Mouse (Mus musculus) kidney, adult 8-10 months (tissue): ENCODE data around the gene Lin28a.
A peak's percentile ranks its signal among the peaks of the same experiment; 100 is the strongest.
"Not testable (repeated sequence)": the region's sequence is repeated elsewhere in the genome, so short reads cannot be mapped to it uniquely, and the experiment has no call there.

Source experiments
- DNase-seq, 2 experiments: peaks; one replicate each; pipeline ENCODE4 v3.0.0; 2022

Gene Lin28a

GRCm38 (mm10) chr4:134018038-134018778 lies 433 bp downstream of the Lin28a start:
- DNase-seq: no peak

DNA sequence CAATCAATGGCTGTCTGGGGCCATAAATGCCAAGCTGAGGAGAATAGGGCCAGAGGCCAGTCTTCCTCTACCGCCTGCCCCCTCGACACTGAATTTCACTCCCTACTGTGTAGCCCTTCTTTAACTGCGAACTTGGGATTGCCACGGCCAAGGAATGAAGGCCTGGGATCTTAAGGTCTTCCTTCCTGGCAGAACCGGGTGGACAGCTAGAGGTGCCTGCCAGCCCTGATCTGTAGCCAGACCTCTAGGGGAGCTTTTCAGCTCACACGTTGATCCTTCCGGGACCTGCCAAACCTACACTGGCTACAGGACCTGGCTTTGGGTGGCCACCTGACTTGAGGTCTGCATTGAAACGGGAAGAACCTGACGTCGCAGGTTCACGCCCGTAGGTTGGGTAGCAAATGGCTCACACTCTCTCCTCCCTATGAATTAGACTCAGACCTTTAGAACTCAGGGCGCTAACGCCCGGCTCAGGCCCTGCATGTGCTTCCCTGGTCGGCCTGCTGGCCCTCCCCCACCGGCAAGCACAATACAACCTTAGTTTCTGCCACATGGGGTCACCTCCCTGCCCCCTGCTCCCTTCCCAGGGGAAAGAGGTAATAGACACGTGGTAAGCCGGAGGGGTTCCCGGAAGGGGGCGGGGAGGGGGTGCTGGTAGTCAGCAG lies 1.3 kb downstream of the Lin28a start:
- no peak for DNase-seq

DNA sequence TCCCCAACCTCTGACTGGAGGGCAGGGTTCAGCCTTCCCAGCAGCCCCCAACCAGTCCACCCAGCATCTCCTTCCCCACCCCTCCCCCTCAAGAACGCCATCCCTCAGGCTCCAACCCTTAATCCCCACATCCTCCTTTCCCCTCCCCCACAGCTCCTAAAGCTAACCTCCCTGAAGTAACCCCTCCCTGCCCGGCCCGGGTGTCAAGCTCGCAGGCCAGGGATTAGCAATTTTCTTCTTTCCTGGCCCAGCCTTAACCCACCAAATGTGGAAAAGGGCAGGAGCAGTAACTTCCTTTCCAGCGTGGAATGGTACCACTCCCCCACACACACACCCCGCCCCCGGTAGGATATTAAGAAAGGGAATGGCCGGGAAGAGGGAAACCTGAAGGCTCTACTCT lies 1.9 kb downstream of the Lin28a start:
- DNase-seq: no peak

GRCm38 (mm10) chr4:134016208-134016607 lies 2.4 kb downstream of the Lin28a start:
- DNase-seq: no peak

DNA sequence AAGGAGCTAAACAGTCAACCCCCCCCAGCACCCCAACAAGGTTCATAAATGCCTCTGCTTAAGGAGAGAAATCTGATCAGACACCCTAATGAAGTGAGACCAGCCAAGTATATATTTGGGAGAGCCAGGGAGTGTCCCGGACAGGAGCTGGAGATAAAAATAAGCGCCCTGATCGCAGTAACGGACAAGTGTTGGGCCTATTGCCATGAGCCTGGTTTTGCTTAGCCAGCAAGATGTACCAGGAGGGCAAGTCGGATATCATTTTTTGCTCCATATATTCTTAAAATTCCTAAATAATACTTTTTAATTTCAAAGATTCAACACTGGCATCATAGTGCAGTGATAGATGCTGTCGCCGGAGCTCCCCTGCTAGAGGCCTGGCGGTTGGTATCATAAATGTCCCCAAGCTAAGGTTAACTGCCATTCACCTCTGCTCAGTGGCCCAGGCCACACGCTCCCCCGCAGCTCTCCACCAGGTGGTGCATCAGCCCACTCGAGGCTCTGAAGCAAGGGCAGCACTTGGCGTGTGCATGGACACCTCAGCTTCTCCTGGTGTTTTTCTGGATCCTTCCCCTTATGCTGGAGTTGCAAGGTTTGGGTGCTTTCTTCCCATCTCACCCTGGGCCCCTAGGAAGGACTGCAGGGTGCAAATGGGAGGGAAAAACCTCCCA lies 5.6 kb downstream of the Lin28a start:
- no peak for DNase-seq

DNA sequence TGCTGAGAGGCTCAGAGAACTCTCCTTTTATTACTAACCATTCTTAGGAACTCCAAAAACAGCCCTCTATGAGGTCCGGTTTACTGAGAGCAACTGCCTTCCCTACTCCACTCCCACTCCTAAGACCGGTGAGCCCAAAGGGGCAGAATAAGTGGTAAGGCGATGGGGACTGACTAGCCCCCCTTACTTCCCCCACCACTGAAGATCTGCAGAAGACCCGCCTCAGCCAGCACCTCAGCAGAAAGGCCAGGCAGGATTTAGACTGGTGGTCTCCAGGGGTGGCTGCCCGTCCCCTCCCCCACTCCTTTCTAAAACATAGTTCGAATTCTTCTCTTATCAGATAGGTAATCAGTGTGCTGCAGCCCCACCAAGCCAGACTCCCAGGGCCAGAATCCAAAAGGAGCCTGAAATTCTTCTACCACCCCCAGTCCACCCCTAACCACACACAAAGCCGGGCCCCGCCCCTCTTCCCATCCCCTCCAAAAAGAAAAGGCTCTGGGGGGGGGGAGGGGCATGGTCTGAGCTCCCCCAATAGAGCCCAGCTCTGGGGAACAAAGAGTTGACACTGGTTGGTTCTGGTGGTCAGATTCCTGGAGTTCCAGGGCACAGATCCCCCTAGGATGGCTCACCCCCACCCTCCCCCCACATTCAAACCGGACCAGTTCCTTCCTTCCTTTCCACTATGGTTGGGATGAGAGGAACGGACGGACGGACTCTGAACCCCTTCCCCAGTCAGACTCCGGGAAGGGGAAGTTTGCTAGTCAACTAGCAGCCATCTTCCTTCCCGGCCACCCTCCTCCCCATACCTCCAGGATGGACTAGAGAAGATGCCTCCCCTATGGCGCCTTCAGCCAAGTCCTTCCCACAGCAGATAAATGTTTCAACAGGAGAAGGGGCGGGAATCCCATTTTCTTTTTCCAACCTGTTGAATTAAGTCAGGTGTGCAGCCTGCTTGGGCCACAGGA lies 6.9 kb downstream of the Lin28a start:
- DNase-seq: no peak

GRCm38 (mm10) chr4:134009709-134010108 lies 8.9 kb downstream of the Lin28a start:
- DNase-seq: no peak

DNA sequence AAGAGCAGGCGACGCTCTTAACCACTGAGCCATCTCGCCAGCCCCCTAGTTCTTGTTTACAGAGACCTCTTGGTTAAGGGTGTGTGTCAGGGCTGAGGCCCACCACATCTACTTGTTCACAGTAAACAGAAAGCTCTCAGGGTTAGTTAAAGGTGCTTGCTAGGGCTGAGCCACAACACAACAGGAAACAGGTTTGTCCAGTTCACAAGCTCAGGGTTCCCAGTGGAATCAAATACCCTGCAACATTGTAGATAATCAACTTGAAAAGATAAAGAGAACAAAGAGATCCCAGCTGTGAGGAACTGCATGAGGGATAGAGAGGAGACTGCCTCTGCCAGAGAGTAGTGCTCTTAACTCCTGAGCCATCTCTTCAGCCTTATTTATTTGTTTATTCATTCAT lies 11.8 kb downstream of the Lin28a start:
- no peak for DNase-seq

GRCm38 (mm10) chr4:134005581-134006358 lies 12.9 kb downstream of the Lin28a start:
- DNase-seq: no peak

DNA sequence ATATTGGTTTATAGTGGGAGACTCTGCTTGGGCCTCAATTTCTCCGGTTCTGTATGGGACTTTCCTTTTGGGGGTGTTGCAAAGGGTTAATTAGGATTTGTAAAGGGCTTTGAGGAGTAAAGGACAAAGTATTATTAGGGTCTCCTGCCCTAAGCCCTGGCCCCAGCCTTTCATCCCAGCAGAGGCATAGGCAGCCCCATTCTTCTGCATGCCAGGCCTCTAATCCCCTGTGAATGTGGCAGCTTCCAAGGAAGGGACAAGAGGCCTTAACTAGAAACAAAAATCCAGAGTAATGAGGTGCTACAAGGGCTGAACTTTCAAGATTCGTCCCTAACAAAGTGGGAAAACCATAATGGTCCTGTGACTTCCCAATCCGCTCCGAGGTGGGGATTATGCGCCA lies 15.7 kb downstream of the Lin28a start:
- DNase-seq: no peak

DNA sequence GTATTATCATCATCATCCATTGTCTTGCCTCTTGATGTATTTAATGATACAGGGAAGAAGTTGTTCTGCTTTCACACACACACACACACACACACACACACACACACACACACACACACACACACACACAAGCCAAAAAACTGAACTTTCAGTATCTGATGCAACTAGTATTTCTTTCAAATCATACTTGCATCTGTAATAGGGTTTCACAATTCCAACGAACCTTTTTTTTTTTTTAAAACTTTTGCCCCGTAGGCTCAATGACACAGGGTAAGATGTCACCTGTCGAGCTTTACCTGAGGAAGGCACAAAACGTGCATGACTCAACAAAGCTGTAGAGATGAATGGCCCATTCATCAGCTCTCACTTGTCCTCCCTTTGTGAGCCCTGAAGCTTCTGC lies 16.4 kb downstream of the Lin28a start:
- DNase-seq: no peak

DNA sequence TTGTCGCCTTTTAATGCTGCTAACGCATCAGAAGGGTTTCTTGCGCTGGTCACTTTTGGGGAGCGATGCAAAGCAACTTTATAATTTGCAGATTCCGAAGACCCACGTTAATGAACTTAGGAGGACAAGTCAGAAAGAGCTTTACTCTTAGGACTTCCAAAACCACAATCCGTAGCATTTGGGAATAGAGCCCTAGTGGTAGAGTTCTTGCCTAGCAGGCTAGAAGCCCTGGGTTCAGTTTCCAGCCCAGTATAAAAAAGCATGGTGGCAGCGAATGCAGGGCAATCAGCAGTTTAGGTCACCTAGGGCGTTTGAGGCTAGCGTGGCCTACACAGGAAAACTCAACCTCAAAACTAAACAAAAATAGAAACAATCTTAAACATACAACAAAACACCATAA lies 16.9 kb downstream of the Lin28a start:
- DNase-seq: no peak

DNA sequence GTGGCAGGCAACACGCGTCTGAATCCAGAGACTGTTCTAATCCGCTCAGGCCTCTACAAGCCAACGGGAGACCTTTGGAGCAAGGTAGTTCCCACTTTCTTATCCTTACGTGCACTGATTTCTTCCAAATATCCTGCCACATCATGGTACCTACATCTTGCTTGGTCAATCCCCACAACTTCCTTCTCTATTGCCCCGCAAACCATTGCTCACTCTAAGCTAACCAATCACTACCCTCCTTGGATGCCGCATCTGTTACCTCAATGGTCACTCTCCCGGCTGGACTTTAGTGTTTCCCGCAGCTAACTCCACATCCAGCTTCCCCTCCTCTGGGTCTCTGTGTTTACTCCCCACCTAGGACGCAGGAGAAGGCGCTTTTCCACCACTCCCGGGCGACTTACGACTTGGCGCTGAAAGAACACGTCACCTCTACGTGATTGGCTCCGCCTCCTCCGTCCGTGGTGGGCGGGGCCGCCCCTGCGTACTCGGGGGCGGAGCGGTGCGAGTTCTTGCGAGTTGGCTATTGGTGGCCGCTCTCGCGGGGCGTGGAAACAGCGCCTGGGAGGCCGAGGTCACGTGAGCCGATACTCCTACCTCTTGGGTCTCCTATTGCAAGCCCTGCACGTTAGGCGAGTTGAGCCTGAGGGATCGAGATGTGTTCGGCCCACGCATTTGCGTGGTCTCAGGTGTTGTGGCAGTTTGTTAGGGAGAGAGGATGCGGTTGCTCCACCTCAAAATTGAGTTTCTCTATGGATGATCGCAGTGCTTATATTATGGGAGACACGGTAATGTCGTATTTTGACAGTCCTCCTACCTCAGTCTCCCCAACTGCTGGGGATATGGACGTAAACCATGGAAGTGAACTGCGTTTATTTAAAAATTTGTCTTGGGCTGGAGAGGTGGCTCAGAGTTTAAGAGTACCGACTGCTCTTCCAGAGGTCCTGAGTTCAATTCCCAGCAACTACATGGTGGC lies 17.9 kb downstream of the Lin28a start, which contains the start of gene Dhdds:
TSS of gene Dhdds (minus strand) at position 453 of the 973 bp plus-strand sequence.
- peak; percentile 96 for DNase-seq

- peak in 1 of 2 experiments; percentile 24 for DNase-seq
Observed at GRCm38 (mm10) chr4:133994697-133995096, 23.9 kb downstream of the Lin28a start.

- DNase-seq: peak; percentile 47 to 62
Observed at GRCm38 (mm10) chr4:133991087-133991660, 27.5 kb downstream of the Lin28a start.

DNA sequence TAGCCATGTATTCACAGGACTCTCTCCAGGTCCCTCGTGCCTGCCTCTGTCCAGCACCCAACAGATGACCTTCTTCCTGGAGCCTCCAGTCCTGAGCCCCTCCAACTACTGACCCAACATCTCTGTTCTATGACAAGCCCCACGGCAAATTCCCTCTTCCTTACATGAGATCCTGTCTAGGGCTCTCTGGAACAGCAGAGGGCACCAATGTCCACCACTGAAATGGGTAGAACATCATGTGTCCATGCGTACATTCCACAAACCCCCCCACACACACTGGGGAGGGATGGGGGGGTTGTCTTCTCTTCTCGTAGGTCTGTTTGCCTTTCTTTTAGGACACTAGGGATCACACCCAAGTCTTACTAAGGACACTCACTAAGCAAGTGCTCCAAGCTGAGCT lies 28.6 kb downstream of the Lin28a start:
- DNase-seq: no peak

DNA sequence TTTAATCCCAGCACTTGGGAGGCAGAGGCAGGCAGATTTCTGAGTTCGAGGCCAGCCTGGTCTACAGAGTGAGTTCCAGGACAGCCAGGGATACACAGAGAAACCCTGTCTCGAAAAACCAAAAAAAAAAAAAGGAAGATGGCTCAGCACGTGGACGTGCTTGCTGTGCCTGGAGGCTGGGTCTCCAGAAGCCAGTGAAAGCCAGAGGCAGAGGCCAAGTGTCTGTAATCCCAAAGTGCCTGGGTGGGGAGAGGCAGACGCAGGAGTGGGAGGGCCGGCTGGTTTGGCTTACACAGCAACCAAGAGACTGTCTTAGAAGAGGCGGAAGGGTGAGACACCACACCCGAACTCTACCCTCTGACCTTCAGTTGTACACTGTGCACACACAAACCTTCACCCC lies 30.4 kb downstream of the Lin28a start:
- DNase-seq: not testable (repeated sequence)

GRCm38 (mm10) chr4:133982936-133983335 lies 35.7 kb downstream of the Lin28a start:
- DNase-seq: no peak

GRCm38 (mm10) chr4:133980496-133980895 lies 38.1 kb downstream of the Lin28a start:
- DNase-seq: no peak

- no peak for DNase-seq
Observed at GRCm38 (mm10) chr4:133978021-133978711, 40.5 kb downstream of the Lin28a start.
